Mouse (Mus musculus) cortical plate, adult 2 months (tissue): Measurements from ENCODE around the gene Mtx2.

ENCODE experiments used
- CTCF ChIP-seq: fragments of 200-500 bp; IDR thresholded peaks from 2 replicates; pipeline ENCODE4 v1.5.1; 2011; ENCODE audit warnings: mild to moderate bottlenecking, control low read depth, low read length; ENCODE audit not compliant: insufficient read depth; ENCODE audit errors: extremely low read depth
- POLR2A ChIP-seq: fragments of 200-500 bp; IDR thresholded peaks from 2 replicates; pipeline ENCODE4 v1.6.1; 2011; ENCODE audit warnings: mild to moderate bottlenecking, low read length, control low read depth; ENCODE audit not compliant: insufficient read depth; ENCODE audit errors: extremely low read depth

GRCm38 (mm10) chr2:74894061-74894460 is 68.5 kb downstream of the Mtx2 start:
- TF ChIP-seq POLR2A (no peak), CTCF (no peak)
